Mouse (Mus musculus) heart, embryonic 16.5 days (tissue): Measurements from ENCODE around the gene Gm21637. TPM values are rescaled to one million over a fixed set of nuclear protein-coding genes. Genes with fewer than 3 reads are reported as not detected.
"Not testable (repeated sequence)": the region's sequence is repeated elsewhere in the genome, so short reads cannot be mapped to it uniquely, and the experiment has no call there.

ENCODE experiments used
- ATAC-seq: fragments of 200-750 bp; cut with Nextera tagmentation; replicated peaks from 2 replicates; pipeline ENCODE4 v1.8.0; 2017; ENCODE audit warnings: moderate number of reproducible peaks; ENCODE audit not compliant: insufficient read depth, low FRiP score; ENCODE audit errors: extremely low read depth
- H3K27ac ChIP-seq: fragments of 300-500 bp; sonication (generic); 2 replicates; pipeline ENCODE4 v1.5.1; 2014; ENCODE audit warnings: mild to moderate bottlenecking, low read length, control low read depth, moderate library complexity
- H3K27me3 ChIP-seq: fragments of 300-500 bp; sonication (generic); 2 replicates; pipeline ENCODE4 v1.6.1; 2014; ENCODE audit warnings: low read length, mixed read lengths; ENCODE audit not compliant: control insufficient read depth, insufficient read depth
- H3K36me3 ChIP-seq: fragments of 300-500 bp; sonication (generic); 2 replicates; pipeline ENCODE4 v1.6.1; 2014; ENCODE audit not compliant: control insufficient read depth, insufficient read depth
- H3K4me1 ChIP-seq: fragments of 300-500 bp; sonication (generic); 2 replicates; pipeline ENCODE4 v1.6.1; 2014; ENCODE audit warnings: low read length, mixed read lengths; ENCODE audit not compliant: control insufficient read depth, insufficient read depth
- H3K4me2 ChIP-seq: fragments of 300-500 bp; sonication (generic); 2 replicates; pipeline ENCODE4 v1.6.1; 2014; ENCODE audit warnings: low read depth, mild to moderate bottlenecking, control low read depth, low read length
- H3K4me3 ChIP-seq: fragments of 300-500 bp; sonication (generic); 2 replicates; pipeline ENCODE4 v1.5.1; 2014; ENCODE audit warnings: mild to moderate bottlenecking, control low read depth, low read length
- H3K9ac ChIP-seq: fragments of 300-500 bp; sonication (generic); 2 replicates; pipeline ENCODE4 v1.6.1; 2014; ENCODE audit warnings: low read length, control low read depth
- H3K9me3 ChIP-seq: fragments of 300-500 bp; sonication (generic); replicated peaks from 2 replicates; pipeline ENCODE4 v1.6.1; 2016; ENCODE audit warnings: low read length; ENCODE audit not compliant: control insufficient read depth
- WGBS: fragments of 180-500 bp; shearing (Covaris S2); extraction: QIAGEN DNeasy Blood & Tissue Kit; methylation state at CpG from one replicate; pipeline ENCODE4 v1.1.7; 2014; 5-methylcytosine and 5-hydroxymethylcytosine counted together
- polyA plus RNA-seq: library from polyadenylated mRNA; unstranded; fragments of >200 nt; fragmentation: Nextera tagmentation; extraction: Ambion mirVana; gene quantifications from 2 replicates; pipeline ENCODE4 v1.2.1, GENCODE M21; 2015

The Gm21637 gene
- polyA plus RNA-seq, result not detected in 2 replicates

- H3K9me3 ChIP-seq, H3K4me3 ChIP-seq, H3K27ac ChIP-seq, ATAC-seq, H3K27me3 ChIP-seq, H3K4me1 ChIP-seq, H3K36me3 ChIP-seq, H3K4me2 ChIP-seq, H3K9ac ChIP-seq: not testable (repeated sequence)
- no CpG with 5 or more reads among the region's 1 CpGs for WGBS
Observed at GRCm38 (mm10) chrX:31961744-31962143, at the start of gene Gm21637. Gene Gm21637 (plus strand): TSS chrX:31962044.

Other genes starting within 250 kb of the Gm21637 start
- gene Btbd35f25, start 244.9 kb upstream of the Gm21637 start, polyA plus RNA-seq, result not detected in 2 replicates
- gene Btbd35f22, start 85.8 kb downstream of the Gm21637 start, polyA plus RNA-seq, result not detected in 2 replicates